Mouse (Mus musculus): ENCODE results near the gene Wdr47.
"Not testable (repeated sequence)": the region's sequence is repeated elsewhere in the genome, so short reads cannot be mapped to it uniquely, and the experiment has no call there.

The Wdr47 gene

DNA sequence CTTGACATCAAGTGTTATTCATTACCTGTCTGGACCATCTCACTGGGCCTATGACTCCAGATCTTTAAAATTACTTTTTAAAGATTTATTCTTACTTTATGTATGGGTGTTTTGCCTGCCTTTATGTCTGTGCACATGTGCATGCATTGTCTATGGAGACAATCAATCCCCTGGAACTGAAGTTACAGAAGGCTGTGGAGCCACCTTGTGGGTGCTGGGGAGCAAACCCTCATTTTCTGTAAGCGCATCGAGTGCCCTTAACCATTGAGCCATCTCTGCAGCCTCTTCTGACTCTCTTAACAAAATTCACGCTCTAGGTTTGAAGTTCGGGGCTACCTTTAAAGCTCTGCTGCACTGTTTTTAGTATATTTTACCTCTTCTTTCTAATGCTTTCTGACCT is 48.3 kb downstream of the Wdr47 start:
- DNase-seq (ENCODE audit: low read depth) = peak; percentile 22

- DNase-seq (ENCODE audit: low read depth) = no peak
These were observed 49.9 kb downstream of the Wdr47 start for GRCm38 (mm10) chr3:108640998-108641397.

DNA sequence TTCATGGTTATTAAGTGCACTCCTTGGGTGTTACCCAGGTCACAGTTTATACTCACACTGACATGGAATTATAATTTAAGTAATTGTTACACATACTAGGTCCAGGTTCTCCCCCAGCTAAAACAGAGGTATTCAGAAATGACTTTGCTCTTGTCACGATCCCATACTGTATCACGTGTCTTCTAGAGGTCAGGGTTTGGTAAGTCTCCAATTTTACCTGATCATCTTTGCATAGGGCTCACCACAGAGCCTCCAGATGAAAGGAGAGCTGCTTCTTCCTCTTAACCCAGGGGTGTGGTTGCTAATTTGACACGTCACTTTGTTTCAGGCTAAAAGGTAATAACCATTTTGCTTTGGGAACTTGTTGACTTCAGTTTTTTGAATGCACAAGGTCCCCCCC is 53.8 kb downstream of the Wdr47 start:
- DNase-seq (ENCODE audit: low read depth) = no peak

DNA sequence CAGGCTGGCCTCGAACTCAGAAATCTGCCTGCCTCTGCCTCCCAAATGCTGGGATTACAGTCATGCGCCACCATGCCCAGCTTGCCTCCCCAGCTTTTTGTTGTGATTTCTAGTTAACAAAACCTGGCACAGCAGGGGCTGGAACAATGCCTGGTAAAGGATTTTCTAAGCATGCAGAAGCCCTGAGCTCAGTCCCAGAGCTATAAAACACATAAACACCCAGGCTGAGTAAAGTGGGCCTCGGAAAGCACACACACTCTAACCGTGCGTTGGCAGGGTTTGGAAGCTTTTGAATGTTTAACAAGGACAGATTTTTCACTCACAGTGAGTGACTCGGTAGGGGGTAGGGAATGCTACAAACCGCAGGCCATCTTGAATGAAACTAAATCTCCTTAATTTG is 55.0 kb downstream of the Wdr47 start:
- no peak for DNase-seq (ENCODE audit: low read depth)

GRCm38 (mm10) chr3:108647681-108648080 is 56.6 kb downstream of the Wdr47 start:
- not testable (repeated sequence) for DNase-seq (ENCODE audit: low read depth)

GRCm38 (mm10) chr3:108652866-108653642 is 62.0 kb downstream of the Wdr47 start:
- DNase-seq (ENCODE audit: low read depth) = peak; percentile 61

- DNase-seq (ENCODE audit: low read depth) = peak; percentile 95
These were observed 62.8 kb downstream of the Wdr47 start, which contains the start of gene Clcc1 for GRCm38 (mm10) chr3:108653710-108654379. Gene Clcc1, plus strand, starts transcription at chr3:108653913.

- DNase-seq (ENCODE audit: low read depth) = peak; percentile 51
These were observed 63.5 kb downstream of the Wdr47 start for GRCm38 (mm10) chr3:108654566-108654965.

DNA sequence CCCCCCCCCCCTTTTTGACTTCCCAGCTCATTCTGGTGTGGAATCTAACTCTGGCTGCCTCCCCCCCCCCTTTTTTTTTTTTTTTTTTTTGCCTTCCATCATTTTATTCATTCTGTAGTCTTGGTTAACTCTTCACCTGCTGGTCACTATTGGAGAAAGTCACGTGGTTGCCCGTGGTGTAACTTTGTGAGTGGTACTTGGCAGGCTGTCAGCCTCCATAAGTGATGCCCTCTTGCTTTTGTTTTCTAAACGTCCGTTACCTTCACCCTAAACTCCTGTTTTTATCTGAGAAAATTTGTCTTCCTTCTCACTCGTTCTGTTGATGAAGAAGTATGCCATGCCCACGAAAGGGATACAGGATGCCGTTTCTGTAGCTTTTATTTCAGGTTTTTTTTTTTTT is 64.4 kb downstream of the Wdr47 start:
- peak; percentile 15 for DNase-seq (ENCODE audit: low read depth)

- no peak for DNase-seq (ENCODE audit: low read depth)
These were observed 67.5 kb downstream of the Wdr47 start for GRCm38 (mm10) chr3:108658612-108659011.

- DNase-seq (ENCODE audit: low read depth) = peak; percentile 36
These were observed 69.9 kb downstream of the Wdr47 start for GRCm38 (mm10) chr3:108660941-108661340.

- no peak for DNase-seq (ENCODE audit: low read depth)
These were observed 85.5 kb downstream of the Wdr47 start for GRCm38 (mm10) chr3:108676616-108677015.

- DNase-seq (ENCODE audit: low read depth) = no peak
These were observed 89.9 kb downstream of the Wdr47 start for GRCm38 (mm10) chr3:108681004-108681403.

DNA sequence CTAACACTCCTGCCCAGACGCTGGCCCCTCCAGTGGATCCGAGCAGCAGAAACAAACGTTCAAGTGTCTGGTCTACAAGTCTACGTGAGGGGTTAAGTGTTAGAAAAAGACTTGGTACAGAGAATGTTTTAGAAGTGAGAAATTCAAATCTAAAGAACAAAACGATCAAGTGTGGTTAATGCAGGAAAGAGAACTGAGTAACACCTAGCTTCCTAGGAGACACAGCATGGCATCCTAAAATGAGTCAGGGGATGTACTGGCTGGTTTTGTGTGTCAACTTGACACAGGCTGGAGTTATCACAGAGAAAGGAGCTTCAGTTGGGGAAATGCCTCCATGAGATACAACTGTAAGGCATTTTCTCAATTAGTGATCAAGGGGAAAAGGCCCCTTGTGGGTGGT is 92.5 kb downstream of the Wdr47 start:
- peak; percentile 8 for DNase-seq (ENCODE audit: low read depth)

GRCm38 (mm10) chr3:108685701-108686100 is 94.6 kb downstream of the Wdr47 start:
- no peak for DNase-seq (ENCODE audit: low read depth)

DNA sequence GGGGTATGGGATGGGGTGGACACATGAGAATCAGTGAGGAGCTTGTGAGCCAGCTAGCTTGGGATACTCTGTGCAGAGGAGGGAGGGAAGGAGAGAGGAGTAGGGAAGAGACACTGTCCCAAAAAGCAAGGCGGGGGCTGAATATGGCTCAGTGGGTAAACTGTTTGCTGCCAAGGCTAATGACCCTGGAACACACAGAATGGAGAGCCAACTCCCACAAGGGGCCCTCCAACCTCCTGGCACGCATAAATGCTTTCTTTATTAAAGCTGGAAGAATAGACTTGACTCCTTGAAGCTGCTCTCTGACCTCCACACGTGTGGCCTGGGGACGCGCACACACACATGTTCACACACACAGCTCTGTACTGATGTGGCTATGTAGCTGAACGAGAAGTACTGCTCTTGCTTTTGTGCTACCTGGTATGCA is 97.9 kb downstream of the Wdr47 start:
- DNase-seq (ENCODE audit: low read depth) = no peak

GRCm38 (mm10) chr3:108689446-108689845 is 98.4 kb downstream of the Wdr47 start:
- DNase-seq (ENCODE audit: low read depth) = no peak

DNA sequence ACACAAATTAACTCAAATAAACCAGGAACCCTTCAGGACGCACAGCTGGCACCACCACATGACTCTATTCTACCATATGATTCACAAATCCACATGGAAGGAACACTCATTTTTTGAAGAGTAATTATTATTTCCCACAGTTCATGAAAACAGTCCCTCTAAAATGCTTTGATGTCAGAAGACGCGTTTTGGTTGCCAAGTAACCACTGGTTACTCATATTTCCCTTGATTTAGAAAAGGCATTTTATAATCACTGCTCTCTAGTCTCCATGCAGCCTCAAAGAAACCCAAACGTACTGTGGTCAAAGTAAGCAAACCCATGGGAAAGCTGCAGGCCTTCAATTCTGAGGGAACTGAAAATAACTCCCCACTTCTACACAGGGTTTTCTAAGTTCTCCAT is 98.9 kb downstream of the Wdr47 start:
- DNase-seq (ENCODE audit: low read depth) = no peak

- DNase-seq (ENCODE audit: low read depth) = no peak
These were observed 103.2 kb downstream of the Wdr47 start for GRCm38 (mm10) chr3:108694321-108694720.
